Mouse (Mus musculus) E14TG2a.4 (cell line): ENCODE results near the gene Ets1.

Source experiments
- H3K27me3 ChIP-seq: 2 replicates; pipeline ENCODE4 v1.6.1; 2014; ENCODE audit warnings: low read length, control low read depth; ENCODE audit not compliant: insufficient read depth
- H3K36me3 ChIP-seq: 2 replicates; pipeline ENCODE4 v1.6.1; 2014; ENCODE audit warnings: low read length, control low read depth; ENCODE audit not compliant: insufficient read depth
- H3K4me1 ChIP-seq: replicated peaks from 2 replicates; pipeline ENCODE4 v1.6.1; 2014; ENCODE audit warnings: low read depth, low read length, control low read depth
- H3K4me3 ChIP-seq: replicated peaks from 2 replicates; pipeline ENCODE4 v1.5.1; 2014; ENCODE audit warnings: mild to moderate bottlenecking, low read length
- H3K9me3 ChIP-seq: 2 replicates; pipeline ENCODE4 v1.6.1; 2014; ENCODE audit warnings: low read length, control low read depth
- CTCF ChIP-seq: conservative IDR thresholded peaks from 2 replicates; pipeline ENCODE4 v1.5.1; 2014; ENCODE audit warnings: low read length
- NANOG ChIP-seq: IDR thresholded peaks from 2 replicates; pipeline ENCODE4 v1.6.1; 2014; ENCODE audit warnings: borderline replicate concordance, low read length, mixed read lengths
- POU5F1 ChIP-seq: IDR thresholded peaks from 2 replicates; pipeline ENCODE4 v1.6.1; 2014; ENCODE audit warnings: low read length, borderline replicate concordance

The Ets1 gene

GRCm38 (mm10) chr9:32743157-32743556, 107.1 kb downstream of the Ets1 start:
- TF ChIP-seq CTCF: no peak
- no peak for TF ChIP-seq POU5F1
- no peak for TF ChIP-seq NANOG
- H3K4me1 ChIP-seq: 0 out of 2 replicates have a peak, but pooled peaks cover 4% of the 10 kb centered on the region
- H3K9me3 ChIP-seq: 0 out of 2 replicates have a peak, but pooled peaks cover 6% of the 10 kb centered on the region
- H3K4me3 ChIP-seq: no peak overlapping the region
- H3K27me3 ChIP-seq: peaks cover 7% of the 10 kb centered on the region; the same call in 1 of the 2 replicates
- H3K36me3 ChIP-seq: no peaks in the 10 kb centered on the region

DNA sequence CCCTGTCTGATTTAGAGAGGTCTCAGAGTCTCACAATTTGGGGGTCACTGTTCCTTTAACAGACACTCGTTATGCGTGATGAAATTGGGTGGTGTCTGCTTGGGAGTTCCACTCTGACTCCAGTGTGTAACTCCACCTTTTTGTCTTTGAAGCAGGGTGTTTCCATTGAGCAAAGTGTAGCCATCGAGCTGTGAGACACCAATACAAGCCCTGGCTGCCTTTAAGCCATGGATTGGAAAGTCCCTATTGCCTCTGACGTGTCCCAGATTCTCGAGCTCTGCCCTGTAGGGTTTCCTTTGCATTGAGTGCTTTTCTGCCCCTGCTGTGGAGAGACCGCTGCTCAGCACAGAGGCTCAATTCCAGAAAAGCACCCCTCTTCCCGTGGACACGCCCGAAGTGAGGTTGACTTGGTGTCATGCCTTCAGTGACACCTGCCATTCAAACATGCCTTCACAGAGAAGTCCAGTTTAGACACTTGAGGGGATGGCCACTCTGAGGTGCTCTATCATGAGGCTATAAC, 107.7 kb downstream of the Ets1 start:
- Histone ChIP-seq H3K4me3 (no peak overlapping the region), H3K4me1 (0 out of 2 replicates have a peak, but pooled peaks cover 4% of the 10 kb centered on the region), H3K27me3 (peaks cover 7% of the 10 kb centered on the region; the same call in 1 of the 2 replicates), H3K9me3 (0 out of 2 replicates have a peak, but pooled peaks cover 6% of the 10 kb centered on the region), H3K36me3 (no peaks in the 10 kb centered on the region)
- TF ChIP-seq POU5F1 (no peak), NANOG (no peak), CTCF (no peak)

DNA sequence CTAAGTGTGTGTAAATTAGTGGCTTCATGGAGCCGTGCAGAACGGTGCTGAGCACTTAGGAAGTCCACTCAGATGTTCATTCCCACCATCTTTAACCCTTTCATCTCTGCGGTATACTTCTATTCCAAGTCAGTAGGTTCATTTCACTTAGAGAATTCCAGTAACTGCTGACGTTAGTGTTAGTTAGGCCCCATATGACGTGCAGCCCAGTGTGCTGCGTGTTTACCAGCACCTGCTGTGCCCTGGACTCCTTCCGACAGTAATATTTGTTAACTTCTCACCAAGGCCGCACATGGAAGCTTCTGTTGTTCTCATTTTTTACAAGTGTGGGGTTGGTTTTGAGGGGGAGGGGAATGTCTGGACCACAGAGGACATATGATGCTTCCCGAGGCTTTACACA, 108.3 kb downstream of the Ets1 start:
- Histone ChIP-seq H3K27me3 (peaks cover 7% of the 10 kb centered on the region; the same call in 1 of the 2 replicates), H3K4me1 (0 out of 2 replicates have a peak, but pooled peaks cover 4% of the 10 kb centered on the region), H3K9me3 (0 out of 2 replicates have a peak, but pooled peaks cover 6% of the 10 kb centered on the region), H3K36me3 (no peaks in the 10 kb centered on the region), H3K4me3 (no peak overlapping the region)
- TF ChIP-seq POU5F1: no peak
- TF ChIP-seq CTCF: no peak
- no peak for TF ChIP-seq NANOG

GRCm38 (mm10) chr9:32745079-32745763, 109.2 kb downstream of the Ets1 start:
- Histone ChIP-seq H3K4me1 (0 out of 2 replicates have a peak, but pooled peaks cover 4% of the 10 kb centered on the region), H3K27me3 (peaks cover 7% of the 10 kb centered on the region; the same call in 1 of the 2 replicates), H3K36me3 (no peaks in the 10 kb centered on the region), H3K4me3 (no peak overlapping the region), H3K9me3 (0 out of 2 replicates have a peak, but pooled peaks cover 3% of the 10 kb centered on the region)
- TF ChIP-seq NANOG: no peak
- no peak for TF ChIP-seq CTCF
- no peak for TF ChIP-seq POU5F1

DNA sequence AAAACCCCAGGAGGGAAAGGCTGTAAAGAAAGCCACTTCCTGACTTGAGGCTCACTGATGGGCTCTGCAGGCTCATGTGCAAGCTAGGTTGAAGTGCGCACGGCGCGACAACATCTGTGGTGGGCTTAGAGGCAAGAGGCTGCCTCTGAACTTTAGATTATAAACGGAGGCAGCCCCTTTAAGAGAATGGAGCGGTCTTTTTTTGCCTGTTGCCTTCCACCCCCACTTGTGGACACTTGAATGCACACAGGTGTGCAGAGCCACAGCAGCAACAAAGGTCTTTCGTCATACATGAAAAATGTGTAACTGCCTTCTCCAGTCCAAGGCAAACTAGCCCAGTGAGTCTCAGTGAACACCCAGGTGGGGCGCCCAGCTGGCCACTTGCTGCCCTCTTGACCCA, 110.0 kb downstream of the Ets1 start:
- no peaks in the 10 kb centered on the region for H3K36me3 ChIP-seq
- H3K27me3 ChIP-seq: peaks cover 7% of the 10 kb centered on the region; the same call in 1 of the 2 replicates
- no peaks in the 10 kb centered on the region for H3K9me3 ChIP-seq
- TF ChIP-seq NANOG (no peak), CTCF (no peak), POU5F1 (no peak)
- no peak overlapping the region for H3K4me3 ChIP-seq
- 0 out of 2 replicates have a peak, but pooled peaks cover 4% of the 10 kb centered on the region for H3K4me1 ChIP-seq

GRCm38 (mm10) chr9:32746615-32747014, 110.6 kb downstream of the Ets1 start:
- Histone ChIP-seq H3K9me3 (no peaks in the 10 kb centered on the region), H3K4me1 (0 out of 2 replicates have a peak, but pooled peaks cover 4% of the 10 kb centered on the region), H3K27me3 (peaks cover 7% of the 10 kb centered on the region; the same call in 1 of the 2 replicates), H3K36me3 (no peaks in the 10 kb centered on the region), H3K4me3 (no peak overlapping the region)
- TF ChIP-seq NANOG (no peak), POU5F1 (no peak), CTCF (no peak)

DNA sequence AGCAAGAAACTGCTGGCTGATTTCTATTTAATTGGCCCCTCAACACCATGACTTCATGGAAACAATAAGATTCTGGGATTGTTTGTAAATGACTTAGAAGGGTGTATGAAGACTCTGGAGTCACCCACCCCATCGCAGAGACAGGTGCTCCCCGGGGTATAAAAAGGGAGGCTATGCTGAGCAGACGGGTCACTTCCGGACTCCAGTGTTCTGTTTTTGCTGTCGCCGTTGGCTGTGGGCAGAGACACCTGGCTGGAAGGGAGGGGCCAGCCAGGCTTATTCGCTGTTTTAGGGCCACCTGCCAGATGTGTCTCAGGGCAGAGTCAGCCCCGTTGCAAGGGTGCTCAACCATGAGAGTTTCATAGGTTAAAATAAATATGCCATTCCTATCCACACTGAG, 111.6 kb downstream of the Ets1 start:
- H3K36me3 ChIP-seq: no peaks in the 10 kb centered on the region
- H3K4me1 ChIP-seq: 0 out of 2 replicates have a peak, but pooled peaks cover 4% of the 10 kb centered on the region
- H3K4me3 ChIP-seq: no peak overlapping the region
- no peaks in the 10 kb centered on the region for H3K9me3 ChIP-seq
- H3K27me3 ChIP-seq: peaks cover 7% of the 10 kb centered on the region; the same call in 1 of the 2 replicates
- TF ChIP-seq POU5F1 (no peak), CTCF (no peak), NANOG (no peak)

- 0 out of 2 replicates have a peak, but pooled peaks cover 4% of the 10 kb centered on the region for H3K4me1 ChIP-seq
- no peaks in the 10 kb centered on the region for H3K36me3 ChIP-seq
- TF ChIP-seq CTCF (no peak), NANOG (no peak)
- peaks cover 3% of the 10 kb centered on the region; the same call in 1 of the 2 replicates for H3K27me3 ChIP-seq
- no peak overlapping the region for H3K4me3 ChIP-seq
- H3K9me3 ChIP-seq: no peaks in the 10 kb centered on the region
Observed at GRCm38 (mm10) chr9:32748552-32748951, 112.5 kb downstream of the Ets1 start.
